Mouse (Mus musculus) liver, postnatal 0 days (tissue): ENCODE measurements at regions not wholly inside any gene's neighbourhood (a gene's known extent, or its start where the extent isn't known, plus 50 kb on each side); places are given as distances from the start of the nearest gene placed in this dataset.

ENCODE experiments used
- ATAC-seq: fragments of 200-750 bp; cut with Nextera tagmentation; 2 replicates; pipeline ENCODE4 v1.8.0; 2017; ENCODE audit warnings: mild to moderate bottlenecking, moderate library complexity
- DNase-seq: peaks from one replicate; pipeline ENCODE4 v3.0.0-alpha.2; 2016
- H3K27ac ChIP-seq: fragments of 300-500 bp; sonication (generic); 2 replicates; pipeline ENCODE4 v1.5.1; 2014; ENCODE audit warnings: antibody characterized with exemption, moderate library complexity, mild to moderate bottlenecking, low read depth
- H3K27me3 ChIP-seq: fragments of 300-500 bp; sonication (generic); 2 replicates; pipeline ENCODE4 v1.6.1; 2014; ENCODE audit warnings: low read length, control low read depth, mixed read lengths; ENCODE audit not compliant: insufficient read depth
- H3K36me3 ChIP-seq: fragments of 300-500 bp; sonication (generic); replicated peaks from 2 replicates; pipeline ENCODE4 v1.6.1; 2014; ENCODE audit warnings: mild to moderate bottlenecking, control low read depth, low read length, moderate library complexity, mixed read lengths; ENCODE audit not compliant: insufficient read depth
- H3K4me1 ChIP-seq: fragments of 300-500 bp; sonication (generic); 2 replicates; pipeline ENCODE4 v1.6.1; 2014; ENCODE audit warnings: antibody characterized with exemption, mild to moderate bottlenecking, control low read depth; ENCODE audit not compliant: insufficient read depth
- H3K4me2 ChIP-seq: fragments of 300-500 bp; sonication (generic); 2 replicates; pipeline ENCODE4 v1.6.1; 2014; ENCODE audit warnings: low read depth, mild to moderate bottlenecking, low read length, moderate library complexity, mixed read lengths
- H3K4me3 ChIP-seq: fragments of 300-500 bp; sonication (generic); 2 replicates; pipeline ENCODE4 v1.5.1; 2014; ENCODE audit warnings: low read depth, low read length
- H3K9ac ChIP-seq: fragments of 300-500 bp; sonication (generic); replicated peaks from 2 replicates; pipeline ENCODE4 v1.6.1; 2014; ENCODE audit warnings: mild to moderate bottlenecking, moderate library complexity
- H3K9me3 ChIP-seq: fragments of 300-500 bp; sonication (generic); 2 replicates; pipeline ENCODE4 v1.6.1; 2016; ENCODE audit warnings: mild to moderate bottlenecking, control low read depth, low read length, mixed read lengths
- CTCF ChIP-seq: sonication (generic); IDR thresholded peaks from 2 replicates; pipeline ENCODE4 v1.5.1; 2016; ENCODE audit warnings: antibody characterized with exemption, low read depth
- EP300 ChIP-seq: IDR thresholded peaks from 2 replicates; pipeline ENCODE4 v1.6.1; 2016; ENCODE audit warnings: antibody characterized with exemption, low read depth, mild to moderate bottlenecking
- WGBS: fragments of 180-500 bp; shearing (Covaris S2); extraction: QIAGEN DNeasy Blood & Tissue Kit; methylation state at CpG from one replicate; pipeline ENCODE4 v1.1.7; 2014; ENCODE audit not compliant: insufficient replicate concordance; 5-methylcytosine and 5-hydroxymethylcytosine counted together

- Histone ChIP-seq H3K4me3 (no peak overlapping the region), H3K27me3 (no peaks in the 10 kb centered on the region), H3K9ac (no peak overlapping the region), H3K36me3 (no peaks in the 10 kb centered on the region), H3K27ac (no peak overlapping the region), H3K9me3 (no peaks in the 10 kb centered on the region), H3K4me2 (no peak overlapping the region), H3K4me1 (no peaks in the 10 kb centered on the region; the same call in 1 of the 2 replicates)
- TF ChIP-seq CTCF (no peak), EP300 (no peak)
- ATAC-seq (no peak), DNase-seq (no peak)
- 78% methylated on average over 11 of the region's 11 CpGs for WGBS
These were observed 252.9 kb downstream of the Uaca start for GRCm38 (mm10) chr9:61047289-61047688.

- WGBS: 80% methylated on average over 15 of the region's 15 CpGs
- Histone ChIP-seq H3K9ac (no peak overlapping the region), H3K9me3 (no peaks in the 10 kb centered on the region), H3K27ac (no peak overlapping the region), H3K4me2 (no peak overlapping the region), H3K27me3 (no peaks in the 10 kb centered on the region), H3K4me3 (no peak overlapping the region), H3K4me1 (no peaks in the 10 kb centered on the region), H3K36me3 (no peaks in the 10 kb centered on the region)
- ATAC-seq (no peak), DNase-seq (no peak)
- TF ChIP-seq CTCF: no peak
- no peak for TF ChIP-seq EP300
These were observed 254.2 kb downstream of the Uaca start for GRCm38 (mm10) chr9:61048576-61048975.

GRCm38 (mm10) chr9:61052621-61053020 lies 258.3 kb downstream of the Uaca start:
- Histone ChIP-seq H3K36me3 (no peaks in the 10 kb centered on the region), H3K4me2 (no peak overlapping the region), H3K9ac (no peak overlapping the region), H3K27me3 (no peaks in the 10 kb centered on the region), H3K27ac (no peak overlapping the region), H3K4me3 (no peak overlapping the region), H3K9me3 (no peaks in the 10 kb centered on the region), H3K4me1 (peaks cover 18% of the 10 kb centered on the region)
- no peak for ATAC-seq
- no peak for TF ChIP-seq EP300
- no peak for TF ChIP-seq CTCF
- WGBS: 80% methylated on average over 12 of the region's 12 CpGs
- DNase-seq: no peak

GRCm38 (mm10) chr9:61054427-61054826 lies 260.1 kb downstream of the Uaca start:
- no peak overlapping the region for H3K4me3 ChIP-seq
- peaks cover 21% of the 10 kb centered on the region for H3K4me1 ChIP-seq
- ATAC-seq: peak; percentile 75
- H3K27ac ChIP-seq: peak overlapping the region; percentile 48; the same call in 1 of the 2 replicates
- no peaks in the 10 kb centered on the region for H3K27me3 ChIP-seq
- 12% methylated on average over 3 of the region's 3 CpGs for WGBS
- 0 out of 2 replicates have a peak, but pooled peaks cover 2% of the 10 kb centered on the region for H3K9me3 ChIP-seq
- H3K9ac ChIP-seq: no peak overlapping the region
- H3K4me2 ChIP-seq: no peak overlapping the region
- TF ChIP-seq CTCF (peak; percentile 40), EP300 (no peak)
- no peaks in the 10 kb centered on the region for H3K36me3 ChIP-seq
- peak; percentile 73 for DNase-seq

GRCm38 (mm10) chr9:61055392-61055791 lies 261.1 kb downstream of the Uaca start:
- Histone ChIP-seq H3K27me3 (no peaks in the 10 kb centered on the region), H3K36me3 (no peaks in the 10 kb centered on the region), H3K4me2 (no peak overlapping the region), H3K9me3 (0 out of 2 replicates have a peak, but pooled peaks cover 5% of the 10 kb centered on the region), H3K4me3 (no peak overlapping the region), H3K4me1 (peaks cover 21% of the 10 kb centered on the region), H3K9ac (no peak overlapping the region), H3K27ac (no peak overlapping the region)
- DNase-seq (no peak), ATAC-seq (no peak)
- 46% methylated on average over 3 of the region's 3 CpGs for WGBS
- TF ChIP-seq EP300 (no peak), CTCF (no peak)

GRCm38 (mm10) chr9:61055928-61056730 lies 261.8 kb downstream of the Uaca start:
- DNase-seq (no peak), ATAC-seq (no peak)
- 36% methylated on average over 15 of the region's 15 CpGs for WGBS
- Histone ChIP-seq H3K27me3 (no peaks in the 10 kb centered on the region), H3K9ac (no peak overlapping the region), H3K27ac (0 out of 2 replicates have a peak overlapping the region, but pooled peaks have one; percentile 34), H3K4me3 (no peak overlapping the region), H3K9me3 (0 out of 2 replicates have a peak, but pooled peaks cover 5% of the 10 kb centered on the region), H3K4me1 (peaks cover 21% of the 10 kb centered on the region), H3K36me3 (no peaks in the 10 kb centered on the region), H3K4me2 (peak overlapping the region; percentile 53)
- TF ChIP-seq EP300: no peak
- TF ChIP-seq CTCF: no peak
